Mouse (Mus musculus): ENCODE measurements at regions not wholly inside any gene's neighbourhood (a gene's known extent, or its start where the extent isn't known, plus 50 kb on each side); places are given as distances from the start of the nearest gene placed in this dataset.

- no peak for TF ChIP-seq CTCF (IDR thresholded peaks at IDR 0.05; ENCODE audit: low read depth)
- TF ChIP-seq EP300 (optimal IDR thresholded peaks at IDR 0.05) = no peak
Observed at GRCm38 (mm10) chr2:75396016-75396415, 263.0 kb upstream of the Hnrnpa3 start.

Measured in stomach, postnatal 0 days (tissue).